Mouse (Mus musculus) spleen, adult 2 months (tissue): ENCODE data around the gene Npc1l1.

Experiments used
- CTCF ChIP-seq: fragments of 200-500 bp; IDR thresholded peaks from 2 replicates; pipeline ENCODE4 v1.5.1; 2011; ENCODE audit warnings: mild to moderate bottlenecking, inconsistent platforms; ENCODE audit not compliant: insufficient read depth, insufficient read length, insufficient replicate concordance; ENCODE audit errors: extremely low read depth
- POLR2A ChIP-seq: fragments of 200-500 bp; IDR thresholded peaks from 2 replicates; pipeline ENCODE4 v1.6.1; 2011; ENCODE audit warnings: low read depth, low read length, inconsistent platforms

DNA sequence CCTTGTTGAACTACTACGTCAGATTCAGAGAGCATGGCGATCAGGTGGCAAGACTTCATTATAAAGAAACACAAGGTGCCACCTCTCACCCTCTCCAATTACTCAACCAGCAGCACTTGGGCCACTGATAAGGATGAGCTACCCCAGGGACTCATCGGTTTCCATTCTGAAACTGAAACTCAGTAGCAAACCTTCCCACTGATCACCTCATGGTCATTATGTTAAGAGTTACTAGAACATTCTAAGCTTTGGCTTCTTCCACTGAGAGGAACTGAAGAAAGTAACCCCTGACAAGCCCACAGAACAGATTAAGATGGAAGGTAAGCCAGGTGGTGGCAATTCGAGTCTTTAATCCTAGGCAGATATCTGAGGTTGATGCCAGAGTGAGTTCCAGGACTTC is 31.5 kb downstream of the Npc1l1 start:
- TF ChIP-seq CTCF (no peak), POLR2A (no peak)
